Mouse (Mus musculus) left cerebral cortex, postnatal 4 days (tissue): ENCODE results near the gene Gm128. TPM values are rescaled to one million over a fixed set of nuclear protein-coding genes. Genes with fewer than 3 reads are reported as not detected.

Source experiments
- DNase-seq: peaks from one replicate; pipeline ENCODE4 v3.0.0-alpha.2; 2022
- intact Hi-C: fragments of 180-260 bp; cut with DNase I; formaldehyde crosslinking; loops from one replicate; pipeline ENCODE4 v1.15.1; 2025
- total RNA-seq, 2 experiments: library from RNA; stranded (reverse); gene quantifications; 2 replicates each; pipeline ENCODE4 v1.2.3; 2021

Gm128 gene
- total RNA-seq, 2 experiments from 2014 or later, result not detected

DNA sequence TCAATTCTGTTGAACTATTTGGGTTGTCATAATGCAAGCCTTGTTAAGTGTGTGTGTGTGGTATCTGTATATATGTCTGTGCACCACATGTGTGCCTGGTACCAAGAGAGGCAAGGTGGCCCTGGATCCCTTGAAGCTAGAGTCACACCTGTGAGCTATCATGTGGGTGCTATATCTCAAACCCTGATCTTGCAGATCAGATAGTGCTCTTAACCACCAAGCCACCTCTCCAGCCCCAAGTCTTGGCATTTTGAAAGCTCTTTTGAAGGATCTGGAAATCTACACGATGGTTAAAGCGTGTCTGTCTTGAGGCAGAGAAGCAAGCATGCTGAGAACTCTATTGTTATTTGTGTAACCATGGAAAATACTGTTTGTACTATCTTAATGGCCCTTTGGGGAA is 30.8 kb downstream of the Gm128 start:
- no peak for DNase-seq
- intact Hi-C loops, result no loop called here

DNA sequence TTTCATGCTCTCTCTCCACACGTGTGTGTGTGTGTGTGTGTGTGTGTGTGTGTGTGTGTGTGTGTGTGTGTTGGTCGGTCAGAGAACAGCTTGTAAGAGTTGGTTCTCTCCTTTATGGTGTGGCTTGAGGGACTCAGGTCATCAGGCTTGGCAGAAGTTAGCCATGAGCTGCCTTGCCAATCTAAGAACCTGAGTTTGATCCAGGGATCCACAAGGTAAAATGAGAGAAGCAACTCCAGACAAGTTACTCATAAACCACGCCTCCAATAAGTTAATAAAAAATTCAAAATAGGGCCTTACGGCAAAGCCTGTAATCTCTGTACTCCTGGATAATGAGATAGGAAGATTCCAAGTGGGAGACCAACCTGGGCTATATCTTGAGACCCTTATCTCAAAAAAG is 33.1 kb downstream of the Gm128 start:
- no peak for DNase-seq
- intact Hi-C loops, result no loop called here

DNA sequence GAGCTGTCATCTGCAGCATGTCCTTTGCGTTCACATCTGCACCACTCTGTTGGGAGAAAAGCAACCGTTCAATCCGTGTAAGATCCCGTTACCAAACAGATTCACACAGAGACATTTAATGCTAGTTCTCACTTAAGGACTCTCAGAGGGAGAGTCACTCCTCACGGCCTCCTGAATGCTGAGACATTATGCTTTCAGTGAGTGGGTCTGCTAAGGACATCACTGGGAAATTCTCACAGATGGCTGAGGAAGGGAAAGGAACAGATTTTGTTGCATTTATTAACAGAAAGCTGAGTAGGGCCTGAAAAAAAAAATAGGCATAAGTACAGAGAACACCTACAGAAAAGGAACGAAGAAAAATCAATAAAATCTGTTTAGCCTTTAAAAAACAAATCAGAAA is 37.5 kb downstream of the Gm128 start:
- no peak for DNase-seq
- intact Hi-C loops, result no loop called here

DNA sequence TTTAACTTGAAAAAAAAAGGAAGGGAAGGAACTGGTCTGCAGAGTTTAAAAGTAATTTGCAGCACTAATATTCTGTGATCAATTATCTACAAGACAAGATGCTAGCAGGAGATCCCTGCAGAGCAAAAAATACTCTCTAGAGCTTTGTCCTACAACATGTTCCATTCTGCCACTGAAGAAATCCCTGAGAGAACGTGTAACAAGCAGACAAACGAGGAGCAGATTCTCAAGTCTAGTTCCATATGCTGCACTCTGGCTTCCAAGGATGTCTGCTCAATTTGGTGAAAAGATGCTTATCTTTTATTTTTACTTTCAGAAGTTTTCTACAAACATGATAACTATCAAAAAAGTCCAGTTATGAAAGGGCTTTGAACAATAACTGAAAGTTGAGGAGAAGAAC is 40.8 kb downstream of the Gm128 start:
- intact Hi-C loops, result no loop called here
- DNase-seq, result no peak

GRCm38 (mm10) chr3:95200132-95200531 is 41.3 kb downstream of the Gm128 start:
- no peak for DNase-seq
- intact Hi-C loops, result no loop called here

DNA sequence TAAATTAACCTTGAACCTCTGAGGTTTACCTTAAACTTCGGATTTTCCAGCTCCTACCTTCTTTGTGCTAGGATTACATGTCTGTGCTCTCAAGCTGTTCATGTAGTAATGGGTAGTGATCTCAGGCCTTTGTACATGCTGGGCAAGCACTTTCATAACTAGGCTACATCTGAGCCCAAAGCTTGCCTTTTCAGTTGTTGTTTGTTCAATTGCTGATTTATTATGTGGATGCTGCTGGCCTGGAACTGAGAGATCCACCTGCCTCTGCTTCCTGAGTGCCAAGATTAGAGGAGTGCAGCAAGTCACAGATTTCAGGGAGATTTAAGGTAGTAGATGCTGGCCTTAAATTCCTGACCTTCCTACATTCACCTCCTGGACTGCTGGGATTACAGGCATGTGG is 42.3 kb downstream of the Gm128 start:
- no peak for DNase-seq
- intact Hi-C loops, result no loop called here

- intact Hi-C loops, result no loop called here
- no peak for DNase-seq
Observed at GRCm38 (mm10) chr3:95195772-95196171, 45.6 kb downstream of the Gm128 start.

- DNase-seq, result no peak
- intact Hi-C loops, result no loop called here
Observed at GRCm38 (mm10) chr3:95194721-95195135, 46.7 kb downstream of the Gm128 start.

Other genes starting within 250 kb of the Gm128 start
- 10 to 100 TPM; 23.6 to 25.4 TPM for gene Zfp687, start 226.2 kb downstream of the Gm128 start, total RNA-seq
- 100 to 1,000 TPM; 144 to 158 TPM for gene Psmd4, start 199.0 kb downstream of the Gm128 start, total RNA-seq
- gene Pip5k1a, start 134.7 kb downstream of the Gm128 start, total RNA-seq, result 10 to 100 TPM; 20.1 to 25.3 TPM
- 10 to 100 TPM; 77.2 to 78.4 TPM for gene Vps72, start 130.6 kb downstream of the Gm128 start, total RNA-seq
- 1 to 10 TPM in 1 of 2 experiments, under 1 TPM in 1; 0.87 to 1.0 TPM for gene Tmod4, start 117.1 kb downstream of the Gm128 start, total RNA-seq
- 10 to 100 TPM; 39.9 to 43.2 TPM for gene Scnm1, start 107.6 kb downstream of the Gm128 start, total RNA-seq
- 10 to 100 TPM; 19.8 to 23.0 TPM for gene Lysmd1, start 107.5 kb downstream of the Gm128 start, total RNA-seq
- gene Tnfaip8l2, start 99.2 kb downstream of the Gm128 start, total RNA-seq, result under 1 TPM; 0.74 to 0.92 TPM
- 100 to 1,000 TPM; 141 to 155 TPM for gene Sema6c, start 81.1 kb downstream of the Gm128 start, total RNA-seq
- 1 to 10 TPM; 9.0 TPM for gene Gabpb2, start 23.7 kb downstream of the Gm128 start, total RNA-seq
- 10 to 100 TPM; 62.1 to 62.4 TPM for gene Cdc42se1, start 12.9 kb downstream of the Gm128 start, total RNA-seq
- gene Mllt11, start 9.4 kb downstream of the Gm128 start, total RNA-seq, result 100 to 1,000 TPM; 668 to 674 TPM
- gene Bnipl, start 9.6 kb upstream of the Gm128 start, total RNA-seq, result under 1 TPM; 0.36 to 0.74 TPM
- gene Mindy1, start 39.7 kb upstream of the Gm128 start, total RNA-seq, result 10 to 100 TPM; 29.7 to 32.6 TPM
- gene Prune1, start 40.5 kb upstream of the Gm128 start, total RNA-seq, result 10 to 100 TPM; 63.9 to 69.3 TPM
- 1 to 10 TPM; 1.0 to 1.2 TPM for gene Anxa9, start 65.6 kb upstream of the Gm128 start, total RNA-seq
- 10 to 100 TPM; 53.4 to 54.4 TPM for gene Cers2, start 73.2 kb upstream of the Gm128 start, total RNA-seq
- gene Setdb1, start 115.6 kb upstream of the Gm128 start, total RNA-seq, result 10 to 100 TPM; 60.0 to 64.4 TPM
- not detected for gene 4930558C23Rik, start 161.2 kb upstream of the Gm128 start, total RNA-seq
- 10 to 100 TPM; 40.4 to 46.1 TPM for gene Arnt, start 192.8 kb upstream of the Gm128 start, total RNA-seq